Mouse (Mus musculus): ENCODE results near the gene Fam136a. TPM values are rescaled to one million over a fixed set of nuclear protein-coding genes. Genes with fewer than 3 reads are reported as not detected.
A peak's percentile ranks its signal among the peaks of the same experiment; 100 is the strongest.

Gene Fam136a
- polyA plus RNA-seq (2016; fragmentation: Nextera tagmentation; extraction: Ambion mirVana) = 132 and 137 TPM in 2 replicates

DNA sequence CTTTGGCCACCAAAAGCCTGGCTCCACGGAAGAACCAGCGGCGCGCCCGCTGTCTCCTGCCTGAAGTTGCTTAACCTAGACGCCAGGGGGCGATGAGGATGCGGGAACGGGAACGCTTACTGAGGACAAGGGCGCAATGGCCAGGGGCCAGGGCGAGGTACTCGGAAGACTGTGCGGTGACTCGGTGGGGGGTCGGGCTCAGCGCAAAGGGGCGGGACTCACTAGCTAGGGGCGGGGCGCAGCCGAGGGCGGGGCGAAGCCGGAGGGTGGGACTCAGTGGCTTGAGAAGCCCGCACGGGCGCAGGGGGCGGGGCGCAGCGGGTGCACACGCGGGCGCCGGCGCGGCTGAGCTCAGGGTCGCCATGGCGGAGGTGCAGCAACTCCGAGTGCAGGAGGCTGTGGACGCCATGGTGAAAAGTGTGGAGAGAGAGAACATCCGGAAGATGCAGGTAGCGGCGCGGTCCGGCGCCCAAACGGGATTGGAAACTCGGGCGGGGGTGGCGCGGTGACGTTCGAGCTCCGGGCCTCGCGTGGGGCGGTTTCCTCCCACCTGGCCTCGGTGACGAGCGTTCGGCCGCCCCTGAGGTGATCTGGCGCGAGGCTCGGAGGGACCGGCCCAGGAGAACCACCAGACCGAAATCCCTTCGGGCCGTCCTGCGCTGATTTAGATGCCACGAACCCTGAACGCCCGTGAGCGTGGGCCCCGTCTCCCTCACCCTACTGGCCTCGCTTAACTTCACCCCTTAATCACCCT, at the start of gene Fam136a:
Fam136a (plus strand) TSS at position 276 of the 754 bp plus-strand sequence.
- Histone ChIP-seq H3K9ac (peak within 1 kb of the TSS; percentile 73), H3K36me3 (peaks cover 7% of the 10 kb centered on the region; the same call in 1 of the 2 replicates), H3K27me3 (no peaks in the 10 kb centered on the region), H3K27ac (peak within 1 kb of the TSS; percentile 74), H3K4me1 (peaks cover 12% of the 10 kb centered on the region), H3K9me3 (no peaks in the 10 kb centered on the region), H3K4me3 (peak within 1 kb of the TSS; percentile 68), H3K4me2 (replicated peaks) (peak within 1 kb of the TSS; percentile 81)
- under 1% methylated on average over 66 of the region's 76 CpGs for WGBS
- ATAC-seq (ENCODE audit: insufficient number of reproducible peaks, insufficient read depth, low FRiP score, low TSS enrichment) = peak; percentile 95

DNA sequence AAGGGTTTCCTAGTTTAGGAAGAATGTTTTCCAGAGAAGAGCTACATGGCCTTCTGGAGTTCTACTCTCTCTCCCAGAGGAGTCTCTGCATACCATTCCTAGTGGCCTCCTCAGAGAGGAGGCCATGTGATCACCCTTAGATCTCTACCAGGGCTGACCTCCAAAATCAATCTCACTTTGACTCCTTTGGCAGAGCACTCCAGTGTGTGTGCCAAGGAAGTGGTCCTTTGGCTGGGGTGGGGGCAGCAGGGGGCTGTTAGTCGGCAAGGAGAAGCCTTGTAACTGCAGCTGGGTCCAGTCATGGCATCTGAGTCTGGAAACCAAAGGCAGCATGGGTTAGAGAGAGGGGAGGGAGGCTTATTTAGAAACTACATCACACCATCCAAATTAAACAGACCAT, 48.4 kb upstream of the Fam136a start:
- H3K36me3 ChIP-seq = no peaks in the 10 kb centered on the region
- H3K9ac ChIP-seq = no peak overlapping the region
- no peaks in the 10 kb centered on the region for H3K4me1 ChIP-seq
- no peak overlapping the region for H3K4me2 ChIP-seq (replicated peaks)
- H3K27ac ChIP-seq = no peak overlapping the region
- WGBS = 69% methylated on average over 1 of the region's 1 CpGs
- no peak for ATAC-seq (ENCODE audit: insufficient number of reproducible peaks, insufficient read depth, low FRiP score, low TSS enrichment)
- H3K4me3 ChIP-seq = no peak overlapping the region
- H3K9me3 ChIP-seq = no peaks in the 10 kb centered on the region
- H3K27me3 ChIP-seq = no peaks in the 10 kb centered on the region

DNA sequence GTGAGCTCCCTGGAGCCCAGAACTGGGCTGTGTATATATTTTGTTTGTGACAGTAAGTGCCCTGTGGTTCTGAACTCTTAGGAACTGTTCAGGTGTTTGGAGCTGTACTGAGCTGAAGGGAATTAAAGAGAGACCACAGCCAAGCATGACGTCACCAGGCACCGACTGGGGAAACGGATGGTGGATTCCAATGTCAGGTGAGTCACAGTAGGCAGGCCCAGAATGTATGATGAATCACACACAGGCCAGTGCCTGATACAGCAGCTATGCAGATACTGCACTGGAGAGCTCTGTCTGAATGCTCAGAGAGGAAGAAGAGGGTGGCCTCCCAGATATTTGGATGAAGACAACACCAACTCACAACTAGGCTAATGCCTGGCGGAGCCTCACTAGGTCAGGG, 46.6 kb upstream of the Fam136a start:
- H3K4me2 ChIP-seq (replicated peaks) = no peak overlapping the region
- no peak overlapping the region for H3K4me3 ChIP-seq
- H3K27ac ChIP-seq = no peak overlapping the region
- no peak for ATAC-seq (ENCODE audit: insufficient number of reproducible peaks, insufficient read depth, low FRiP score, low TSS enrichment)
- H3K36me3 ChIP-seq = no peaks in the 10 kb centered on the region
- H3K4me1 ChIP-seq = no peaks in the 10 kb centered on the region
- H3K9ac ChIP-seq = no peak overlapping the region
- no peaks in the 10 kb centered on the region for H3K27me3 ChIP-seq
- H3K9me3 ChIP-seq = no peaks in the 10 kb centered on the region
- WGBS = 79% methylated on average over 4 of the region's 4 CpGs

DNA sequence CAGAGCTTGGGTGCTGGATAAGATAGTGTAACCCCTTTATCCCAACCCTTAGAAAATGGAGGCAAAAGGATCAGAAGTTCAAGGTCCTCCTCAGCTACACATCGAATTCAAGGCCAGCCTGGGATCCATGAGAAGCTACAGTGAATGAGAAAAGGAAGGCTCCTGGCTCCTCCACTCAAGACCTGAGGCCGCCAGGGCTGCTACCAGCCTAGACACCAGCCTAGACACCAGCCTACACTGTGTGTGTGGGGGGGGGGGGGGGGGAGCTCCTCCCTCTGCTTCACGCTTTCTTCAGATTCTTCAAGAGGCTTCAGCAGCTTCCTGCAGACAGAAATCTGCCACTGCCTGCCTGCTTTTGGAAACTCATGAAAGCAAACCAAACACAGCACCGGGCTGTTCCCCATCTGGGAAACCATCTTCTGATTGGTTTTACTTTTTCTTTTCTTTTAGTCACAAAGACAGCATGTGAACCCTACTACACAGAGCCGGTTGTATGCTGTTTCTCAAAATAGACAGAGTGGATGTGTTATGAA, 43.3 kb upstream of the Fam136a start:
- 83% methylated on average over 5 of the region's 5 CpGs for WGBS
- H3K27ac ChIP-seq = no peak overlapping the region
- no peaks in the 10 kb centered on the region for H3K4me1 ChIP-seq
- ATAC-seq (ENCODE audit: insufficient number of reproducible peaks, insufficient read depth, low FRiP score, low TSS enrichment) = no peak
- H3K9ac ChIP-seq = no peak overlapping the region
- no peaks in the 10 kb centered on the region for H3K9me3 ChIP-seq
- H3K4me2 ChIP-seq (replicated peaks) = no peak overlapping the region
- H3K4me3 ChIP-seq = no peak overlapping the region
- H3K36me3 ChIP-seq = no peaks in the 10 kb centered on the region
- H3K27me3 ChIP-seq = no peaks in the 10 kb centered on the region

DNA sequence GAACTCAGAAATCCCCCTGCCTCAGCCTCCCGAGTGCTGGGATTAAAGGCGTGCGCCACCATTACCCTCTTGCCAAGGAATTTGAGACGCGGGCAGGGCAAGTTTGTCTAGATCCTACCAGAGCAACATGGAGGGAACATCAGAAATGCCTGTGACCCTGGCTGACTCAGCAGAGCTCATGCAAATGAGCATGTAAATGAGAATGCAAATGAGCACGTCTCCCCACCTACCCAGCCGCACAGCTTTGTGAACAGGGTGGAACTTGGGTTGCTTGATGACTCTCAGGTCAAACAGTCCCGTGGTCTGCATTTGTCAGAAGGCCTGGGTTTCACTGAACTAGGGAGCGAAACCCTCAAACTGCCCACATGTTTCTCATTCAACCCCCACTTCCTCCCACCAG, 42.5 kb upstream of the Fam136a start:
- no peaks in the 10 kb centered on the region for H3K36me3 ChIP-seq
- H3K4me2 ChIP-seq (replicated peaks) = no peak overlapping the region
- H3K9ac ChIP-seq = no peak overlapping the region
- no peak overlapping the region for H3K4me3 ChIP-seq
- no peak for ATAC-seq (ENCODE audit: insufficient number of reproducible peaks, insufficient read depth, low FRiP score, low TSS enrichment)
- no peaks in the 10 kb centered on the region for H3K27me3 ChIP-seq
- no peaks in the 10 kb centered on the region for H3K4me1 ChIP-seq
- no peak overlapping the region for H3K27ac ChIP-seq
- H3K9me3 ChIP-seq = no peaks in the 10 kb centered on the region
- 90% methylated on average over 9 of the region's 9 CpGs for WGBS

DNA sequence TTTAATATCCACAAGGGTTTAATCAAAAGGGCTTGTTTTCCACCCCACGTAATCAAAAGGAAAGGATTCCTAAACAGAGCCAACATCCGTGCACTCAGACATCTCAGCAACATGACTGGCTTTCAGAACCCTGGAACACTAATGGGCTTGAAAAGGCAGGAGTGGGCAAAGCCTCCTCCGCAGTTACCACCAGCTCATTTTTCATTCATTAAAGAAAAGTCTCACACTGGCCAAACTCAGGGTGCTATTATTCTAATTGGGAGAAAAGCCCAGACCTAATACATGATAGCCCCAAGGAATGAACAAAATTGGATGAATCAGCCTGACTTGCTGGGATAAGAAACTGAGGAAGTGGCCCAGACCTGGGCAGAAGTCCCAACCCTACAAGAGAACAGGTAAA, 41.0 kb upstream of the Fam136a start:
- Histone ChIP-seq H3K9me3 (no peaks in the 10 kb centered on the region), H3K4me3 (no peak overlapping the region), H3K4me2 (replicated peaks) (no peak overlapping the region), H3K36me3 (no peaks in the 10 kb centered on the region), H3K27me3 (no peaks in the 10 kb centered on the region), H3K4me1 (0 out of 2 replicates have a peak, but pooled peaks cover 3% of the 10 kb centered on the region), H3K27ac (no peak overlapping the region), H3K9ac (no peak overlapping the region)
- WGBS = 81% methylated on average over 3 of the region's 3 CpGs
- no peak for ATAC-seq (ENCODE audit: insufficient number of reproducible peaks, insufficient read depth, low FRiP score, low TSS enrichment)

DNA sequence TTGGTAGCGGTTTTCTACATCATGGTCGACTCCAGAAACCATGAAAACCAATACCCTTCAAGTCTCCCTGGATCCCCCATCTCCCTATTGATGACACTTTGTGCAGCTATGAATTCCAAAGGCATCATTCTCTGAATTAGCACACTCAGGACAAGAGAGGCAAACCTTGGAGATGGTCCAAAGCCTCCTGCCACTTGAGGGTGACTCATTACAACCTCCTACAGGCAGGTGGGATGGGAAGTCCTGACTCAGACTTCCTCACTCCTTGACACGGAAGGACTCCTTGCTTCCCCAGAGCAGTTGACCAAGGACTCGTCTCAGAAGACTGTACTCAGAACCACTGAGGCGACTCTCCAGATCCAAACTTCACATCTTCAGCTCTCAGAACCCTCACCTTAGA, 39.8 kb upstream of the Fam136a start:
- 77% methylated on average over 5 of the region's 5 CpGs for WGBS
- no peak overlapping the region for H3K9ac ChIP-seq
- no peaks in the 10 kb centered on the region; the same call in 1 of the 2 replicates for H3K9me3 ChIP-seq
- 0 out of 2 replicates have a peak, but pooled peaks cover 3% of the 10 kb centered on the region for H3K4me1 ChIP-seq
- no peak overlapping the region for H3K4me3 ChIP-seq
- no peak overlapping the region for H3K27ac ChIP-seq
- H3K27me3 ChIP-seq = no peaks in the 10 kb centered on the region
- ATAC-seq (ENCODE audit: insufficient number of reproducible peaks, insufficient read depth, low FRiP score, low TSS enrichment) = no peak
- no peak overlapping the region for H3K4me2 ChIP-seq (replicated peaks)
- H3K36me3 ChIP-seq = no peaks in the 10 kb centered on the region

DNA sequence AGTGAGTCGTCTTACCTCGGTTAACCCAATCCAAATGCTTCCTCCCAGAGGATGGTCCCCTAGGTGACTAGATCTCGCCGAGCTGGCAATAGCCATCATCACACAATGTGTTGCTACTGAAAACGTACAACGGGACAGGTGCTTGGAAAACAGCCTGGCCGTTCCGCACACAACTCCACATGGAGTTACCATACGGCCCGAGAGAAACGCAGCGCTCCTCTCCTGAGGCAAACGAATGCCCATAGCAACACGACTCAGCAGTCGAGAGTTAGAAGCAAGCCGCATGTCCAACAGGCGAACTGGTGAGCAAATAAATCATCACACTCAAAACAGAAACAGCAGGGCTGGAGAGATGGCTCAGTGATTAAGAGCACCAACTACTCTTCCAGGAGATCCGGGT, 38.6 kb upstream of the Fam136a start:
- H3K4me1 ChIP-seq = 0 out of 2 replicates have a peak, but pooled peaks cover 3% of the 10 kb centered on the region
- WGBS = 89% methylated on average over 18 of the region's 18 CpGs
- H3K27ac ChIP-seq = no peak overlapping the region
- no peaks in the 10 kb centered on the region for H3K27me3 ChIP-seq
- ATAC-seq (ENCODE audit: insufficient number of reproducible peaks, insufficient read depth, low FRiP score, low TSS enrichment) = no peak
- no peak overlapping the region for H3K9ac ChIP-seq
- no peaks in the 10 kb centered on the region; the same call in 1 of the 2 replicates for H3K9me3 ChIP-seq
- no peak overlapping the region for H3K4me3 ChIP-seq
- no peak overlapping the region for H3K4me2 ChIP-seq (replicated peaks)
- H3K36me3 ChIP-seq = no peaks in the 10 kb centered on the region

DNA sequence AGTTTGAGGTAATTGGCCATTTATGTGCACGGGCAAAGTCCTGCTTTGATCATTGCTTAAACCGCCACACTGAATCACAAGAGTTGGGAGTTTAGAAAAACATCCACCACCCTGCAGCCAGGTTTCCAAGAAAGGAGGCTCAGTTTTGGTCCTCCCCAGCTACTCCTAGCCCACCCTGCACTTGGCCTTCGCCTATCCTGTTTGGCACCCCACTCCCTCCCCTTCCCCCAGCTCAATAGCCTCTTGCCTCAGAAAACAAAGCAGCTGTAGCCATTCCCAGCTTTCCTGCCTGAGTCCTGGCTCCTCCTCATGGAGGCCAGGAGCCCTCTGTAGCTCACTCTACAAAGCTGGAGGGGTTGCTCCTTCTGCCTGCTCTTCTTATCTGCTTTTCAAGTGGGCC, 37.1 kb upstream of the Fam136a start:
- Histone ChIP-seq H3K4me1 (0 out of 2 replicates have a peak, but pooled peaks cover 3% of the 10 kb centered on the region), H3K27me3 (no peaks in the 10 kb centered on the region), H3K27ac (no peak overlapping the region), H3K4me2 (replicated peaks) (no peak overlapping the region), H3K9ac (no peak overlapping the region), H3K4me3 (no peak overlapping the region), H3K9me3 (no peaks in the 10 kb centered on the region; the same call in 1 of the 2 replicates), H3K36me3 (no peaks in the 10 kb centered on the region)
- 57% methylated on average over 3 of the region's 3 CpGs for WGBS
- ATAC-seq (ENCODE audit: insufficient number of reproducible peaks, insufficient read depth, low FRiP score, low TSS enrichment) = no peak

DNA sequence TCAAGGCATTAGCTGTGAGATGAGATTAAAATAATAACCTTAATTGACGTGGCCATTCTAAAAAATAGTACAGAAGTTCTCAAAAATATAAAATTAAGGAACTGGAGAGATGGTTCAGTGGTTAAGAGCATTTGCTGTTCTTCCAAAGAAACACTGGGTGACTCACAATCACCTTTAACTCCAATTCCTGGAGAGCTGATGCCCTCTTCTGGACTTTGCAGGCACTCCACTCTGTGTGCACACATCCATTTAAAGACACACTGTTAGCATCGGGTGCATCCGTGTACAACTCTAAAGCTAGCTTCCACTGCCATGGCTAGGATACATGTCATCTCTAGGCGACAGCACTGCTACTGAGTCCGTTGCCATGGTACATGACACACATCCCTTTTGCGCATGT, 35.5 kb upstream of the Fam136a start:
- Histone ChIP-seq H3K4me3 (no peak overlapping the region), H3K9ac (no peak overlapping the region), H3K27me3 (no peaks in the 10 kb centered on the region), H3K9me3 (no peaks in the 10 kb centered on the region; the same call in 1 of the 2 replicates), H3K36me3 (no peaks in the 10 kb centered on the region), H3K27ac (no peak overlapping the region), H3K4me1 (0 out of 2 replicates have a peak, but pooled peaks cover 3% of the 10 kb centered on the region), H3K4me2 (replicated peaks) (no peak overlapping the region)
- 93% methylated on average over 6 of the region's 6 CpGs for WGBS
- ATAC-seq (ENCODE audit: insufficient number of reproducible peaks, insufficient read depth, low FRiP score, low TSS enrichment) = no peak

DNA sequence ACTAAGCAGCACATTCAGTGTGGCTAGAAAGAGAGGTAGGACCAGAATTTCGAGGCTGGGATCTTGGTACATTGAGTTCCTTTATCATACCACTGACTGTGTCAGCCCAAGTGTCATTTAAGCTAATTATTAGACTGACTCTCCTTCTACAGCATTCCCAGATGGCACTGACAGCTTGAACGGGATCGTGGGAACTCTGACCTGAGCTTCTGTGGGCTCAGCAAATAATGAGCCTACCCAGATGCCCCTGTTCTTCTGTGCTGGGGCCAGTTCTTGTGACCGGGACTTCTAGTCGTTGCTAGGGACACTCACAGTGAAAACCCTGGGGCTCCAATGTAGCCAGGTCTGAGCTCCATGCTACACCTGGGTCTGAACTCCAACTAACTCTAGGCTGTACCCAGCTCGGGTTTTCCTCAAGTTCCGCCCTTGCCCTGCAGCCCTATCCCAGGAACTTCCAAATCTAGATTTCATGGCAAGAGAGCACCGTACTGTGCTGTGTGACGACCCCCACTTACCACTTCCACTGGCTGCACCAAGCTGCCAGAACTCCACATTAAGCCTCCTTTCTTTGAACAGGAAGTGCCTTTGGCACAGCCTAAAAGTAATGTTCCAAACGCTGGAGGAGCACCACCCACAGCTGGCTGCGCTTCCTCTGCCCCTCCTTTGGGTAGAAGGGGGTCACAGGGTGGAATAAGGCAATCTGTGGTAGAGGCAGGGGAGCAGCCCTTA, 30.2 kb upstream of the Fam136a start:
- ATAC-seq (ENCODE audit: insufficient number of reproducible peaks, insufficient read depth, low FRiP score, low TSS enrichment) = no peak
- Histone ChIP-seq H3K4me3 (no peak overlapping the region), H3K36me3 (no peaks in the 10 kb centered on the region), H3K27ac (no peak overlapping the region), H3K4me2 (replicated peaks) (no peak overlapping the region), H3K27me3 (no peaks in the 10 kb centered on the region), H3K4me1 (no peaks in the 10 kb centered on the region), H3K9me3 (no peaks in the 10 kb centered on the region; the same call in 1 of the 2 replicates), H3K9ac (no peak overlapping the region)
- 67% methylated on average over 11 of the region's 11 CpGs for WGBS

DNA sequence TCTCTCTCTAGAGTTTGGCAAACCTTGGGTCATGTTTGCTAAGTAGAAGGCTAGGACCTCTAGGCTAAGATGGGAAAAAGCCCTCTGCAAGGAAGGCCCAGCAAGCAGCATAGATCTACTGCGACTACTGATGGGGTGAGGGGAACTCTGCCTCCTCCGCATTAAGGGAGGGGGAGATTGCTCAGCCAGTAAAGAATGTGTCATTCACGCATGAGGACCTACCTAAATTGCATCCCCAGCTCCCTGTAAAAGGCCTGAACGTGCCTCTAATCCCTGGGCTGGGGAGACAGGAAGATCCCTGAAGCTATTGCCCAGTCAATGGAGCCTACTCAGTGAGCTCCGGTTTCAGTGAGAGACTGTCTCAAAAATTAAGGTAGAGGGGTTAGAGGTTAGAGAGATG, 29.6 kb upstream of the Fam136a start:
- H3K4me1 ChIP-seq = no peaks in the 10 kb centered on the region
- no peak overlapping the region for H3K27ac ChIP-seq
- no peaks in the 10 kb centered on the region for H3K36me3 ChIP-seq
- H3K9me3 ChIP-seq = no peaks in the 10 kb centered on the region
- WGBS = 60% methylated on average over 5 of the region's 5 CpGs
- no peaks in the 10 kb centered on the region for H3K27me3 ChIP-seq
- H3K4me2 ChIP-seq (replicated peaks) = no peak overlapping the region
- no peak overlapping the region for H3K9ac ChIP-seq
- H3K4me3 ChIP-seq = no peak overlapping the region
- no peak for ATAC-seq (ENCODE audit: insufficient number of reproducible peaks, insufficient read depth, low FRiP score, low TSS enrichment)

All from embryonic facial prominence, embryonic 12.5 days (tissue).